Mouse (Mus musculus): Measurements from ENCODE around the gene Farp2.

GRCm38 (mm10) chr1:93513221-93513620 is 1.3 kb downstream of the Farp2 start:
- TF ChIP-seq ZC3H11A (IDR thresholded peaks at IDR 0.05; ENCODE audit: borderline replicate concordance, low read depth, low read length) = no peak
- TF ChIP-seq HCFC1 (IDR thresholded peaks at IDR 0.05; ENCODE audit: borderline replicate concordance, insufficient read depth, low read length) = no peak
- TF ChIP-seq CHD2 (IDR thresholded peaks at IDR 0.05; ENCODE audit: low read depth, low read length) = no peak
- no peak for TF ChIP-seq MAFK (IDR thresholded peaks at IDR 0.05; ENCODE audit: insufficient read depth, low read depth, low read length)

Data from ES-E14 (cell line).